Comparison of ENCODE assay signal across 12 mouse cellular contexts in the genomic region with DNA sequence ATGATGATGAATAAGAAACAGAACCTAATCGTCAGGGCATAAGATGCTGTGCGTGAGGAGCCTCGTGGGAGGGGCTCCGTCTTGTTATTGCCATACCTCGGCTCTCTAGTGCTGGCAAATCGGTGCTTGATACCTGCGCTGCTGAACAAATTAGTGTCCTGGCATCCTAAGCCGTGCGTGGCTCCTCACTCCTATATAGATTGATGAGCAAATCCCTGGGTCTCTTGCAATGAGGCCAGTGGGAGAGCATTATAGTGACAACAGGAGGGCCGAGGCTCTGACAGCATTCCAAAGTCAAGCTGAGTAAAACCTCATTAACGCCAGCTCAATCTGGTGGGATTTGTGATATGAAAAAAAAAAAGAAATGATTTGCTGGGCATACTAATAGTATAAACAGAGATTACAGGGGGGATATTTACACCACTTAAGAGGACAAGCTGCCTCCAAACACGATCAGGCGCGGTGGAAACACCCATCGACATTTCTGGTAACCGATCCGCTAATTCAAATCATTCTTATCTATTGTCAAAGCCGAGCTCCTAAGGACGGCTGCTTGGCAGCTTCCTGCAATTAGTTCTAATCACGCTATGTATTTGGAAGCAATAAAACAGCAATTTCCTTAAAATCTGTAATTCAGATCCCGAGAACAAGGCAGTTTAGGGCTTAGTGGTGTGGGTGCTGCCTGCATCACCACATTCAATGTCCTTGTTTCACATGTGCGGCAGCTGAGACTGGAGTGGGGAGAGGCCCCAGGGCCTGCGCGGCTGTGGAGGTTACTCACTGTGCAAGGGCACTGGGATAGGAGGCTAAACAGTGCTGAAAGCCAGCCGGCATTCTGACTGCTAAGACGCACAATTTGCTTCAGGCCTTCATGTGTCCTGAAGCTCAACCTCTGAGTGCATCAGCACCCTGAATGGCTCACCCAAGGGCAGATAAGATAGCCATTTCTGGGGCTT. TPM values are rescaled to one million over a fixed set of nuclear protein-coding genes. Genes with fewer than 3 reads are reported as not detected.
A peak's percentile ranks its signal among the peaks of the same experiment; 100 is the strongest.
DNase-seq lines count a peak whose midpoint lies in the region; ATAC-seq and TF ChIP-seq lines count a peak whose summit lies in the region.
"Had no signal": no experiment of that assay in that cellular context is flagged by ENCODE, and none has a peak within 500 bp of the region (broad histone marks: within the 10 kb centered on the region; RNA-seq: fewer than 3 reads in every experiment).

No protein-coding gene starts in this region.

- peak overlapping the region; percentile 19 for H3K27ac ChIP-seq in forebrain, embryonic 16.5 days (ENCODE audit: low read length)
- H3K27ac ChIP-seq in midbrain, embryonic 13.5 days = peak overlapping the region; percentile 66
- H3K27ac ChIP-seq in left cerebral cortex, adult 2 months = no peak overlapping the region

- ATAC-seq in forebrain, embryonic 16.5 days = peak; percentile 90
- peak; percentile 79 for ATAC-seq in midbrain, embryonic 13.5 days

- H3K9me3 ChIP-seq in forebrain, embryonic 16.5 days (ENCODE audit: control insufficient read depth, low read length) = no peaks in the 10 kb centered on the region
- no peaks in the 10 kb centered on the region for H3K9me3 ChIP-seq in midbrain, embryonic 13.5 days

- WGBS in forebrain, embryonic 16.5 days = 6% methylated on average over 26 of the region's 26 CpGs
- 15% methylated on average over 26 of the region's 26 CpGs for WGBS in midbrain, embryonic 13.5 days

- peak overlapping the region; percentile 24; the same call in 1 of the 2 replicates for H3K9ac ChIP-seq in forebrain, embryonic 16.5 days (replicated peaks; ENCODE audit: low read depth, low read length)
- H3K9ac ChIP-seq in midbrain, embryonic 13.5 days (replicated peaks) = 0 out of 2 replicates have a peak overlapping the region, but pooled peaks have one; percentile 37

- 0 out of 2 replicates have a peak, but pooled peaks cover 6% of the 10 kb centered on the region for H3K27me3 ChIP-seq in forebrain, embryonic 16.5 days (replicated peaks; ENCODE audit: control insufficient read depth, insufficient read depth, low read length)
- H3K27me3 ChIP-seq in midbrain, embryonic 13.5 days = peaks cover 20% of the 10 kb centered on the region

- no peak for TF ChIP-seq CTCF in left cerebral cortex, adult 2 months (IDR thresholded peaks at IDR 0.05)

- H3K36me3 ChIP-seq in forebrain, embryonic 16.5 days (ENCODE audit: control insufficient read depth, insufficient read depth) = no peaks in the 10 kb centered on the region
- no peaks in the 10 kb centered on the region for H3K36me3 ChIP-seq in midbrain, embryonic 13.5 days

- H3K4me3 ChIP-seq in forebrain, embryonic 16.5 days (replicated peaks; ENCODE audit: low read length) = 0 out of 2 replicates have a peak overlapping the region, but pooled peaks have one; percentile 10
- H3K4me3 ChIP-seq in midbrain, embryonic 13.5 days (replicated peaks) = no peak overlapping the region
- no peak overlapping the region for H3K4me3 ChIP-seq in left cerebral cortex, adult 2 months

- peak; percentile 60 for DNase-seq in heart, adult 11 months
- DNase-seq in heart, adult 9 months (ENCODE audit: low spot score in 2 of 2) = no peak
- DNase-seq in embryo, embryonic 10 days (ENCODE audit: low spot score) = peak; percentile 35
- no peak for DNase-seq in layer of hippocampus, adult 9-11 months
- no peak for DNase-seq in left cerebral cortex, adult 2 months (ENCODE audit: extremely low spot score in 1 of 2, low spot score in 2 of 2)
- DNase-seq in layer of hippocampus, adult 8-10 months (ENCODE audit: low spot score in 2 of 2) = no peak
- DNase-seq: cerebellum, adult 8-10 months; lung, postnatal 10 days had no signal

- H3K4me1 ChIP-seq in forebrain, embryonic 16.5 days (replicated peaks; ENCODE audit: control insufficient read depth, insufficient read depth, low read length) = peaks cover 13% of the 10 kb centered on the region
- peaks cover 16% of the 10 kb centered on the region for H3K4me1 ChIP-seq in midbrain, embryonic 13.5 days (replicated peaks)

- peak overlapping the region; percentile 33 for H3K4me2 ChIP-seq in forebrain, embryonic 16.5 days (ENCODE audit: low read length)
- H3K4me2 ChIP-seq in midbrain, embryonic 13.5 days (replicated peaks) = peak overlapping the region; percentile 37

- intact Hi-C loops in left cerebral cortex, adult 2 months (cut with DNase I) = no loop called here

RNA-seq across cellular contexts. Expression of gene Slamf8, which starts 4.5 kb away (rescaled TPM):
- not detected in 2 replicates for polyA plus RNA-seq in forebrain, embryonic 16.5 days (2015; fragmentation: Nextera tagmentation; extraction: Ambion mirVana)
- polyA plus RNA-seq in midbrain, embryonic 13.5 days (2015; fragmentation: Nextera tagmentation; extraction: Ambion mirVana) = not detected in 2 replicates
- total RNA-seq in left cerebral cortex, adult 2 months (2021) = not detected
- total RNA-seq in layer of hippocampus, adult 8-10 months (2022) = under 1 TPM in 2 of 4 experiments, not detected in 2; 0.59 to 0.92 TPM

RNA-seq across cellular contexts. Expression of gene Fcrl6, which starts 16.5 kb away (rescaled TPM):
- not detected in 2 replicates for polyA plus RNA-seq in forebrain, embryonic 16.5 days (2015; fragmentation: Nextera tagmentation; extraction: Ambion mirVana)
- not detected in 2 replicates for polyA plus RNA-seq in midbrain, embryonic 13.5 days (2015; fragmentation: Nextera tagmentation; extraction: Ambion mirVana)
- not detected for total RNA-seq in left cerebral cortex, adult 2 months (2021)
- total RNA-seq in layer of hippocampus, adult 8-10 months (2022) = under 1 TPM in 1 of 4 experiments, not detected in 3; 0.25 TPM
- polyA plus RNA-seq: intestine, embryonic 14.5 days; stomach, embryonic 16.5 days had no signal

RNA-seq across cellular contexts. Expression of gene Vsig8, which starts 30.2 kb away (rescaled TPM):
- 0.14 TPM in 1 of 2 replicates, not detected in the other for polyA plus RNA-seq in forebrain, embryonic 16.5 days (2015; fragmentation: Nextera tagmentation; extraction: Ambion mirVana)
- 0.20 TPM in 1 of 2 replicates, not detected in the other for polyA plus RNA-seq in midbrain, embryonic 13.5 days (2015; fragmentation: Nextera tagmentation; extraction: Ambion mirVana)
- under 1 TPM; 0.23 to 0.26 TPM for total RNA-seq in left cerebral cortex, adult 2 months (2021)
- total RNA-seq in layer of hippocampus, adult 8-10 months (2022) = under 1 TPM in 3 of 4 experiments, not detected in 1; 0.56 to 0.71 (median 0.64) TPM

RNA-seq across cellular contexts. Expression of gene Dusp23, which starts 46.9 kb away (rescaled TPM):
- 6.2 TPM in 2 replicates for polyA plus RNA-seq in forebrain, embryonic 16.5 days (2015; fragmentation: Nextera tagmentation; extraction: Ambion mirVana)
- polyA plus RNA-seq in midbrain, embryonic 13.5 days (2015; fragmentation: Nextera tagmentation; extraction: Ambion mirVana) = 6.2 and 6.3 TPM in 2 replicates
- 1 to 10 TPM; 4.4 to 5.7 TPM for total RNA-seq in left cerebral cortex, adult 2 months (2021)
- 1 to 10 TPM; 5.1 to 9.1 (median 5.9) TPM for total RNA-seq in layer of hippocampus, adult 8-10 months (2022)

Comparison
In these comparisons a context has a peak if more than half of its experiments do, and no peak if none do; other contexts are left out.
1. DNase-seq: peak in heart, adult 11 months (single experiment) and embryo, embryonic 10 days (single experiment); none in heart, adult 9 months (0 of 2), layer of hippocampus, adult 9-11 months (single experiment), left cerebral cortex, adult 2 months (0 of 2) and layer of hippocampus, adult 8-10 months (0 of 2).